Mouse (Mus musculus) midbrain, embryonic 15.5 days (tissue): ENCODE results near the gene Gstt2. TPM values are rescaled to one million over a fixed set of nuclear protein-coding genes. Genes with fewer than 3 reads are reported as not detected.
"Not testable (repeated sequence)": the region's sequence is repeated elsewhere in the genome, so short reads cannot be mapped to it uniquely, and the experiment has no call there.

Source experiments
- ATAC-seq: fragments of 200-750 bp; cut with Nextera tagmentation; replicated peaks from 2 replicates; pipeline ENCODE4 v1.8.0; 2017; ENCODE audit warnings: moderate TSS enrichment
- H3K27ac ChIP-seq: fragments of 300-500 bp; sonication (generic); 2 replicates; pipeline ENCODE4 v1.5.1; 2015; ENCODE audit warnings: mild to moderate bottlenecking, inconsistent platforms
- H3K27me3 ChIP-seq: fragments of 300-500 bp; sonication (generic); replicated peaks from 2 replicates; pipeline ENCODE4 v1.6.1; 2015; ENCODE audit warnings: inconsistent platforms
- H3K36me3 ChIP-seq: fragments of 300-500 bp; sonication (generic); replicated peaks from 2 replicates; pipeline ENCODE4 v1.6.1; 2015; ENCODE audit warnings: inconsistent platforms
- H3K4me1 ChIP-seq: fragments of 300-500 bp; sonication (generic); 2 replicates; pipeline ENCODE4 v1.6.1; 2015; ENCODE audit warnings: inconsistent platforms
- H3K4me2 ChIP-seq: fragments of 300-500 bp; sonication (generic); 2 replicates; pipeline ENCODE4 v1.6.1; 2015; ENCODE audit warnings: inconsistent platforms, mild to moderate bottlenecking, moderate library complexity
- H3K4me3 ChIP-seq: fragments of 300-500 bp; sonication (generic); 2 replicates; pipeline ENCODE4 v1.5.1; 2015; ENCODE audit warnings: mild to moderate bottlenecking, inconsistent platforms
- H3K9ac ChIP-seq: fragments of 300-500 bp; sonication (generic); 2 replicates; pipeline ENCODE4 v1.6.1; 2015; ENCODE audit warnings: mild to moderate bottlenecking, inconsistent platforms
- H3K9me3 ChIP-seq: fragments of 300-500 bp; sonication (generic); 2 replicates; pipeline ENCODE4 v1.6.1; 2016; ENCODE audit warnings: inconsistent platforms
- WGBS: fragments of 180-500 bp; shearing (Covaris S2); methylation state at CpG from one replicate; pipeline ENCODE4 v1.1.7; 2015; ENCODE audit warnings: mixed read lengths; 5-methylcytosine and 5-hydroxymethylcytosine counted together
- polyA plus RNA-seq: library from polyadenylated mRNA; unstranded; fragments of >200 nt; fragmentation: Nextera tagmentation; extraction: Ambion mirVana; gene quantifications from 2 replicates; pipeline ENCODE4 v1.2.1, GENCODE M21; 2015

Gstt2 gene
- polyA plus RNA-seq, 1 experiment from 2014 or later: 7.5 TPM

GRCm38 (mm10) chr10:75853452-75853851, 16.2 kb upstream of the Gstt2 start:
- Histone ChIP-seq H3K27me3 (no peaks in the 10 kb centered on the region), H3K9me3 (no peaks in the 10 kb centered on the region), H3K4me3 (no peak overlapping the region), H3K9ac (no peak overlapping the region), H3K36me3 (no peaks in the 10 kb centered on the region), H3K4me1 (peaks cover 20% of the 10 kb centered on the region), H3K4me2 (no peak overlapping the region), H3K27ac (no peak overlapping the region)
- 21% methylated on average over 10 of the region's 10 CpGs for whole genome bisulfite sequencing
- peak; percentile 57 for ATAC-seq

GRCm38 (mm10) chr10:75852539-75853125, 15.4 kb upstream of the Gstt2 start:
- WGBS: 93% methylated on average over 12 of the region's 12 CpGs
- Histone ChIP-seq H3K4me2 (no peak overlapping the region), H3K9ac (no peak overlapping the region), H3K4me1 (peaks cover 12% of the 10 kb centered on the region), H3K4me3 (no peak overlapping the region), H3K36me3 (no peaks in the 10 kb centered on the region), H3K27me3 (no peaks in the 10 kb centered on the region), H3K9me3 (no peaks in the 10 kb centered on the region), H3K27ac (no peak overlapping the region)
- ATAC-seq: no peak

GRCm38 (mm10) chr10:75851681-75852080, 14.5 kb upstream of the Gstt2 start:
- no peak overlapping the region for H3K4me2 ChIP-seq
- no peak overlapping the region for H3K27ac ChIP-seq
- no peak overlapping the region for H3K9ac ChIP-seq
- H3K36me3 ChIP-seq: no peaks in the 10 kb centered on the region
- 44% methylated on average over 3 of the region's 3 CpGs for WGBS
- no peak overlapping the region for H3K4me3 ChIP-seq
- ATAC-seq: no peak
- no peaks in the 10 kb centered on the region for H3K27me3 ChIP-seq
- peaks cover 11% of the 10 kb centered on the region for H3K4me1 ChIP-seq
- no peaks in the 10 kb centered on the region for H3K9me3 ChIP-seq

GRCm38 (mm10) chr10:75851076-75851475, 13.9 kb upstream of the Gstt2 start:
- no peak for ATAC-seq
- H3K36me3 ChIP-seq: no peaks in the 10 kb centered on the region
- H3K27ac ChIP-seq: no peak overlapping the region
- H3K4me3 ChIP-seq: no peak overlapping the region
- H3K27me3 ChIP-seq: no peaks in the 10 kb centered on the region
- 2% methylated on average over 6 of the region's 6 CpGs for WGBS
- H3K9me3 ChIP-seq: no peaks in the 10 kb centered on the region
- H3K4me2 ChIP-seq: no peak overlapping the region
- H3K4me1 ChIP-seq: peaks cover 11% of the 10 kb centered on the region
- no peak overlapping the region for H3K9ac ChIP-seq

GRCm38 (mm10) chr10:75848382-75848781, 11.2 kb upstream of the Gstt2 start:
- H3K4me2 ChIP-seq: no peak overlapping the region
- no peak overlapping the region for H3K9ac ChIP-seq
- no peaks in the 10 kb centered on the region for H3K27me3 ChIP-seq
- peaks cover 20% of the 10 kb centered on the region for H3K4me1 ChIP-seq
- H3K9me3 ChIP-seq: no peaks in the 10 kb centered on the region
- no peak overlapping the region for H3K4me3 ChIP-seq
- no peak overlapping the region for H3K27ac ChIP-seq
- ATAC-seq: no peak
- 38% methylated on average over 3 of the region's 3 CpGs for WGBS
- no peaks in the 10 kb centered on the region for H3K36me3 ChIP-seq

GRCm38 (mm10) chr10:75845306-75845930, 8.2 kb upstream of the Gstt2 start:
- ATAC-seq: no peak
- 77% methylated on average over 6 of the region's 6 CpGs for WGBS
- no peak overlapping the region for H3K4me2 ChIP-seq

GRCm38 (mm10) chr10:75844800-75845199, 7.6 kb upstream of the Gstt2 start:
- Histone ChIP-seq H3K9ac (no peak overlapping the region), H3K9me3 (no peaks in the 10 kb centered on the region), H3K4me1 (0 out of 2 replicates have a peak, but pooled peaks cover 9% of the 10 kb centered on the region), H3K4me2 (no peak overlapping the region), H3K27ac (0 out of 2 replicates have a peak overlapping the region, but pooled peaks have one; percentile 8), H3K36me3 (no peaks in the 10 kb centered on the region), H3K4me3 (no peak overlapping the region), H3K27me3 (no peaks in the 10 kb centered on the region)
- 42% methylated on average over 1 of the region's 1 CpGs for WGBS
- ATAC-seq: no peak

More at GRCm38 (mm10) chr10:75845306-75845930, 8.2 kb upstream of the Gstt2 start:
- Histone ChIP-seq H3K9me3 (no peaks in the 10 kb centered on the region), H3K27ac (no peak overlapping the region), H3K4me1 (0 out of 2 replicates have a peak, but pooled peaks cover 9% of the 10 kb centered on the region), H3K9ac (no peak overlapping the region), H3K36me3 (no peaks in the 10 kb centered on the region), H3K27me3 (no peaks in the 10 kb centered on the region), H3K4me3 (no peak overlapping the region)

GRCm38 (mm10) chr10:75843898-75844297, 6.7 kb upstream of the Gstt2 start:
- H3K9ac ChIP-seq, H3K4me1 ChIP-seq, ATAC-seq, H3K27ac ChIP-seq, H3K36me3 ChIP-seq, H3K27me3 ChIP-seq, H3K9me3 ChIP-seq, H3K4me3 ChIP-seq, H3K4me2 ChIP-seq: not testable (repeated sequence)
- 82% methylated on average over 6 of the region's 6 CpGs for WGBS

GRCm38 (mm10) chr10:75839092-75839491, 1.9 kb upstream of the Gstt2 start:
- Histone ChIP-seq H3K9me3 (no peaks in the 10 kb centered on the region), H3K27me3 (peaks cover 11% of the 10 kb centered on the region; the same call in 1 of the 2 replicates), H3K36me3 (no peaks in the 10 kb centered on the region), H3K27ac (no peak overlapping the region), H3K4me3 (no peak overlapping the region), H3K9ac (no peak overlapping the region), H3K4me1 (peaks cover 24% of the 10 kb centered on the region), H3K4me2 (no peak overlapping the region)
- 83% methylated on average over 10 of the region's 10 CpGs for WGBS
- ATAC-seq: no peak

GRCm38 (mm10) chr10:75835761-75836531, 1.3 kb downstream of the Gstt2 start:
- no peaks in the 10 kb centered on the region for H3K9me3 ChIP-seq
- peak overlapping the region; percentile 59 for H3K4me2 ChIP-seq
- WGBS: 30% methylated on average over 7 of the region's 10 CpGs
- no peak for ATAC-seq
- peaks cover 26% of the 10 kb centered on the region for H3K27me3 ChIP-seq
- no peak overlapping the region for H3K27ac ChIP-seq
- H3K36me3 ChIP-seq: no peaks in the 10 kb centered on the region
- H3K4me1 ChIP-seq: peaks cover 26% of the 10 kb centered on the region
- peak overlapping the region; percentile 21; the same call in 1 of the 2 replicates for H3K4me3 ChIP-seq
- no peak overlapping the region; the same call in 1 of the 2 replicates for H3K9ac ChIP-seq

- peaks cover 26% of the 10 kb centered on the region for H3K4me1 ChIP-seq
- H3K9ac ChIP-seq: peak overlapping the region; percentile 8; the same call in 1 of the 2 replicates
- 3% methylated on average over 10 of the region's 10 CpGs for WGBS
- H3K27me3 ChIP-seq: peaks cover 26% of the 10 kb centered on the region
- H3K36me3 ChIP-seq: no peaks in the 10 kb centered on the region
- H3K27ac ChIP-seq: no peak overlapping the region
- no peaks in the 10 kb centered on the region for H3K9me3 ChIP-seq
- peak overlapping the region; percentile 59 for H3K4me2 ChIP-seq
- ATAC-seq: no peak
- peak overlapping the region; percentile 21 for H3K4me3 ChIP-seq
Measured at GRCm38 (mm10) chr10:75835307-75835706, 1.9 kb downstream of the Gstt2 start.

- Histone ChIP-seq H3K9me3 (no peaks in the 10 kb centered on the region), H3K4me2 (peak overlapping the region; percentile 59), H3K36me3 (no peaks in the 10 kb centered on the region), H3K4me1 (peaks cover 26% of the 10 kb centered on the region), H3K9ac (no peak overlapping the region), H3K27me3 (peaks cover 26% of the 10 kb centered on the region), H3K4me3 (peak overlapping the region; percentile 34), H3K27ac (no peak overlapping the region)
- WGBS: 14% methylated on average over 9 of the region's 9 CpGs
- no peak for ATAC-seq
Measured at GRCm38 (mm10) chr10:75834721-75835120, 2.5 kb downstream of the Gstt2 start.
